ENCODE assay signal across 35 mouse cellular contexts in the genomic region with DNA sequence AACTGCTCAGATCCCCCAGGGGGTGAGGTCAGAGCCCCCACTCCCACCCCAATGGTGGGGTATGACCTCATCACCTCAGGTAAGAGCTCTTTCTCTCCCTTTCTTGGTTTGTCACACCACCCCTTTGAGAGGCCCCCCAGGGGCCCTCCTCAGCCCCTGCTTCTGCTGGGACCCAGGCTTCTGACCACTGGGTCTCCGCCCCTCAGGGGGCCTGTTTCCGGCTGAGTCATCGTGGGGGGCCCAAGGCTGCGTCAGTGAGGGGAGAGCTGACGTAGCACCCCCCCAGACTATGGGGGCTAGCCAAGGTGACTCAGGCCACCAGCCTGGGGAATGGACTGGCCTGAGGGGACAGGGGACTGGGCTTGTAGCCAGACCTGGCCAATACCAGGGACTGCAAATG. TPM values are rescaled to one million over a fixed set of nuclear protein-coding genes. Genes with fewer than 3 reads are reported as not detected.
DNase-seq lines count a peak whose midpoint lies in the region; ATAC-seq and TF ChIP-seq lines count a peak whose summit lies in the region.
"Had no signal": no experiment of that assay in that cellular context is flagged by ENCODE, and none has a peak within 500 bp of the region (broad histone marks: within the 10 kb centered on the region; RNA-seq: fewer than 3 reads in every experiment).

No protein-coding gene starts in this region.

- 8% methylated on average over 5 of the region's 5 CpGs for WGBS in liver, embryonic 12.5 days (ENCODE audit: insufficient replicate concordance)
- 17% methylated on average over 5 of the region's 5 CpGs for WGBS in liver, postnatal 0 days (ENCODE audit: insufficient replicate concordance)
- WGBS in forebrain, postnatal 0 days: 36% methylated on average over 5 of the region's 5 CpGs

- H3K27ac ChIP-seq in liver, embryonic 12.5 days: no peak overlapping the region
- no peak overlapping the region for H3K27ac ChIP-seq in liver, postnatal 0 days (ENCODE audit: low read depth)
- no peak overlapping the region for H3K27ac ChIP-seq in forebrain, postnatal 0 days (ENCODE audit: low read depth, low read length)
- H3K27ac ChIP-seq: embryonic facial prominence, embryonic 13.5 days; forebrain, embryonic 12.5 days; heart, embryonic 13.5 days; hindbrain, embryonic 14.5 days; layer of hippocampus, adult 2 months; stomach, embryonic 15.5 days had no signal

- DNase-seq in liver, postnatal 0 days: no peak
- peak; percentile 37 for DNase-seq in 3134 (ENCODE audit: extremely low read depth, insufficient read length, low spot score)
- peak; percentile 65 for DNase-seq in 416B (ENCODE audit: low read depth)
- DNase-seq in forebrain, postnatal 0 days: no peak
- DNase-seq: cerebellum, adult 11 months; cerebellum, postnatal 10 days; heart, adult 11 months; kidney, postnatal 25 days; lung, adult 18-20 months; lung, postnatal 10 days; right cerebral cortex, adult 18-20 months; thymus, postnatal 25 days had no signal

- H3K4me2 ChIP-seq in liver, embryonic 12.5 days: 0 out of 2 replicates have a peak overlapping the region, but pooled peaks have one; percentile 8
- no peak overlapping the region for H3K4me2 ChIP-seq in liver, postnatal 0 days (ENCODE audit: low read depth, low read length)
- H3K4me2 ChIP-seq in forebrain, postnatal 0 days (ENCODE audit: low read depth): no peak overlapping the region
- H3K4me2 ChIP-seq: embryonic facial prominence, embryonic 13.5 days; forebrain, embryonic 12.5 days; heart, embryonic 13.5 days; hindbrain, embryonic 14.5 days; stomach, embryonic 15.5 days had no signal

- no peak overlapping the region for H3K4me3 ChIP-seq in liver, embryonic 12.5 days
- H3K4me3 ChIP-seq in liver, postnatal 0 days (ENCODE audit: low read depth, low read length): no peak overlapping the region
- H3K4me3 ChIP-seq in forebrain, postnatal 0 days (ENCODE audit: low read depth, low read length): no peak overlapping the region
- H3K4me3 ChIP-seq: embryonic facial prominence, embryonic 13.5 days; erythroblast, embryonic 14.5 days; forebrain, embryonic 12.5 days; heart, embryonic 13.5 days; layer of hippocampus, adult 2 months; myocyte; stomach, embryonic 15.5 days had no signal

- no peaks in the 10 kb centered on the region for H3K9me3 ChIP-seq in liver, embryonic 12.5 days (replicated peaks)
- no peaks in the 10 kb centered on the region for H3K9me3 ChIP-seq in liver, postnatal 0 days (ENCODE audit: low read length)
- no peaks in the 10 kb centered on the region for H3K9me3 ChIP-seq in forebrain, postnatal 0 days (ENCODE audit: low read length)
- H3K9me3 ChIP-seq: embryonic facial prominence, embryonic 13.5 days; forebrain, embryonic 12.5 days; heart, embryonic 13.5 days; stomach, embryonic 15.5 days had no signal

- peaks cover 10% of the 10 kb centered on the region for H3K36me3 ChIP-seq in liver, embryonic 12.5 days
- H3K36me3 ChIP-seq in liver, postnatal 0 days (replicated peaks; ENCODE audit: insufficient read depth, low read length): 0 out of 2 replicates have a peak, but pooled peaks cover 4% of the 10 kb centered on the region
- no peaks in the 10 kb centered on the region for H3K36me3 ChIP-seq in forebrain, postnatal 0 days (ENCODE audit: insufficient read depth)
- H3K36me3 ChIP-seq: embryonic facial prominence, embryonic 13.5 days; forebrain, embryonic 12.5 days; heart, embryonic 13.5 days had no signal

- no peak for TF ChIP-seq EP300 in liver, postnatal 0 days (IDR thresholded peaks at IDR 0.05; ENCODE audit: low read depth)

- no peak for TF ChIP-seq CTCF in liver, postnatal 0 days (IDR thresholded peaks at IDR 0.05; ENCODE audit: low read depth)
- TF ChIP-seq CTCF in forebrain, postnatal 0 days (IDR thresholded peaks at IDR 0.05; ENCODE audit: low read depth): no peak

- no peak for ATAC-seq in liver, embryonic 12.5 days
- ATAC-seq in liver, postnatal 0 days: no peak
- peak; percentile 31 for ATAC-seq in granulocyte monocyte progenitor cell, adult 5-6 weeks (replicated peaks; ENCODE audit: poor library complexity, severe bottlenecking)
- ATAC-seq in megakaryocyte-erythroid progenitor cell, adult 5-6 weeks (replicated peaks; ENCODE audit: low FRiP score, low TSS enrichment, poor library complexity, severe bottlenecking): no peak
- ATAC-seq in forebrain, postnatal 0 days: no peak
- ATAC-seq: inflammation-experienced regulatory T-cells, adult 6 months; midbrain, embryonic 16.5 days; Patski had no signal

- peaks cover 80% of the 10 kb centered on the region for H3K27me3 ChIP-seq in liver, embryonic 12.5 days (replicated peaks)
- H3K27me3 ChIP-seq in liver, postnatal 0 days (ENCODE audit: insufficient read depth, low read length): peaks cover 51% of the 10 kb centered on the region
- peaks cover 38% of the 10 kb centered on the region for H3K27me3 ChIP-seq in forebrain, postnatal 0 days (ENCODE audit: insufficient read depth, low read length)
- H3K27me3 ChIP-seq: Patski had no signal

- H3K4me1 ChIP-seq in liver, embryonic 12.5 days: peaks cover 43% of the 10 kb centered on the region
- H3K4me1 ChIP-seq in liver, postnatal 0 days (ENCODE audit: insufficient read depth): peaks cover 9% of the 10 kb centered on the region
- H3K4me1 ChIP-seq in forebrain, postnatal 0 days (ENCODE audit: insufficient read depth): no peaks in the 10 kb centered on the region

- H3K9ac ChIP-seq in liver, embryonic 12.5 days: no peak overlapping the region
- H3K9ac ChIP-seq in liver, postnatal 0 days (replicated peaks): no peak overlapping the region
- H3K9ac ChIP-seq in forebrain, postnatal 0 days: no peak overlapping the region
- H3K9ac ChIP-seq: embryonic facial prominence, embryonic 13.5 days; forebrain, embryonic 12.5 days; heart, embryonic 13.5 days; hindbrain, embryonic 14.5 days; stomach, embryonic 15.5 days had no signal

RNA-seq across cellular contexts. Expression of gene Il11, which starts 2.7 kb away (rescaled TPM):
- 0.06 TPM in 1 of 2 replicates, not detected in the other for polyA plus RNA-seq in liver, embryonic 12.5 days (2016; fragmentation: Nextera tagmentation; extraction: Ambion mirVana)
- polyA plus RNA-seq in liver, postnatal 0 days (2015; fragmentation: Nextera tagmentation; extraction: Ambion mirVana): 0.07 TPM in 1 of 2 replicates, not detected in the other
- total RNA-seq in granulocyte monocyte progenitor cell, adult 5-6 weeks (2014; fragmentation: Nextera tagmentation): not detected in 2 replicates
- total RNA-seq in granulocyte monocyte progenitor cell, adult 5-6 weeks (2017): not detected in 2 replicates
- not detected in 2 replicates for total RNA-seq in megakaryocyte-erythroid progenitor cell, adult 5-6 weeks (2014; fragmentation: Nextera tagmentation)
- total RNA-seq in megakaryocyte-erythroid progenitor cell, adult 5-6 weeks (2017): 0.15 TPM in 1 of 2 replicates, not detected in the other
- 1.2 and 2.6 TPM in 2 replicates for total RNA-seq in forebrain, postnatal 0 days (2014; rRNA removed)
- 1.2 and 2.1 TPM in 2 replicates for polyA plus RNA-seq in forebrain, postnatal 0 days (2015; fragmentation: Nextera tagmentation; extraction: Ambion mirVana)
- total RNA-seq: gastrocnemius, adult 8-10 months; liver, adult 2 months had no signal
- polyA plus RNA-seq: embryonic facial prominence, embryonic 13.5 days; erythroblast, embryonic 14.5 days; heart, embryonic 13.5 days; inflammation-experienced regulatory T-cells, adult 6 months; kidney, embryonic 14.5 days; limb, embryonic 11.5 days had no signal

RNA-seq across cellular contexts. Expression of gene Tmem190, which starts 2.8 kb away (rescaled TPM):
- polyA plus RNA-seq in liver, embryonic 12.5 days (2016; fragmentation: Nextera tagmentation; extraction: Ambion mirVana): 0.46 TPM in 1 of 2 replicates, not detected in the other
- 0.34 TPM in 1 of 2 replicates, not detected in the other for polyA plus RNA-seq in liver, postnatal 0 days (2015; fragmentation: Nextera tagmentation; extraction: Ambion mirVana)
- total RNA-seq in granulocyte monocyte progenitor cell, adult 5-6 weeks (2014; fragmentation: Nextera tagmentation): not detected in 2 replicates
- not detected in 2 replicates for total RNA-seq in granulocyte monocyte progenitor cell, adult 5-6 weeks (2017)
- total RNA-seq in megakaryocyte-erythroid progenitor cell, adult 5-6 weeks (2014; fragmentation: Nextera tagmentation): not detected in 2 replicates
- not detected in 2 replicates for total RNA-seq in megakaryocyte-erythroid progenitor cell, adult 5-6 weeks (2017)
- total RNA-seq in forebrain, postnatal 0 days (2014; rRNA removed): not detected in 2 replicates
- not detected in 2 replicates for polyA plus RNA-seq in forebrain, postnatal 0 days (2015; fragmentation: Nextera tagmentation; extraction: Ambion mirVana)
- total RNA-seq: adrenal gland, adult 18-20 months; adrenal gland, postnatal 4 days; gastrocnemius, adult 8-10 months; heart, postnatal 25 days; layer of hippocampus, adult 2 months; layer of hippocampus, postnatal 25 days; liver, adult 2 months had no signal
- polyA plus RNA-seq: embryonic facial prominence, embryonic 13.5 days; erythroblast, embryonic 14.5 days; forebrain, embryonic 12.5 days; heart, embryonic 13.5 days; hindbrain, embryonic 14.5 days; inflammation-experienced regulatory T-cells, adult 6 months; kidney, embryonic 14.5 days; liver, adult 2 months; myocyte had no signal

RNA-seq across cellular contexts. Expression of gene Fam71e2, which starts 8.8 kb away (rescaled TPM):
- polyA plus RNA-seq in liver, embryonic 12.5 days (2016; fragmentation: Nextera tagmentation; extraction: Ambion mirVana): not detected in 2 replicates
- polyA plus RNA-seq in liver, postnatal 0 days (2015; fragmentation: Nextera tagmentation; extraction: Ambion mirVana): not detected in 2 replicates
- not detected in 2 replicates for total RNA-seq in granulocyte monocyte progenitor cell, adult 5-6 weeks (2014; fragmentation: Nextera tagmentation)
- total RNA-seq in granulocyte monocyte progenitor cell, adult 5-6 weeks (2017): not detected in 2 replicates
- total RNA-seq in megakaryocyte-erythroid progenitor cell, adult 5-6 weeks (2014; fragmentation: Nextera tagmentation): not detected in 2 replicates
- total RNA-seq in megakaryocyte-erythroid progenitor cell, adult 5-6 weeks (2017): not detected in 2 replicates
- total RNA-seq in forebrain, postnatal 0 days (2014; rRNA removed): not detected in 2 replicates
- polyA plus RNA-seq in forebrain, postnatal 0 days (2015; fragmentation: Nextera tagmentation; extraction: Ambion mirVana): not detected in 2 replicates
- total RNA-seq: adrenal gland, adult 18-20 months; adrenal gland, postnatal 4 days; gastrocnemius, adult 8-10 months; heart, postnatal 25 days; layer of hippocampus, adult 2 months; layer of hippocampus, postnatal 25 days; liver, adult 2 months had no signal
- polyA plus RNA-seq: embryonic facial prominence, embryonic 13.5 days; erythroblast, embryonic 14.5 days; forebrain, embryonic 12.5 days; heart, embryonic 13.5 days; hindbrain, embryonic 14.5 days; inflammation-experienced regulatory T-cells, adult 6 months; kidney, embryonic 14.5 days; limb, embryonic 11.5 days; liver, adult 2 months; midbrain, embryonic 16.5 days; myocyte; neural tube, embryonic 14.5 days; Patski; stomach, embryonic 15.5 days had no signal

RNA-seq across cellular contexts. Expression of gene Tmem238, which starts 9.5 kb away (rescaled TPM):
- polyA plus RNA-seq in liver, embryonic 12.5 days (2016; fragmentation: Nextera tagmentation; extraction: Ambion mirVana): 18.9 and 19.2 TPM in 2 replicates
- polyA plus RNA-seq in liver, postnatal 0 days (2015; fragmentation: Nextera tagmentation; extraction: Ambion mirVana): 23.6 and 24.2 TPM in 2 replicates
- 3.2 and 6.2 TPM in 2 replicates for total RNA-seq in granulocyte monocyte progenitor cell, adult 5-6 weeks (2014; fragmentation: Nextera tagmentation)
- 4.6 and 7.6 TPM in 2 replicates for total RNA-seq in granulocyte monocyte progenitor cell, adult 5-6 weeks (2017)
- total RNA-seq in megakaryocyte-erythroid progenitor cell, adult 5-6 weeks (2014; fragmentation: Nextera tagmentation): 15.1 and 17.8 TPM in 2 replicates
- 21.3 and 26.1 TPM in 2 replicates for total RNA-seq in megakaryocyte-erythroid progenitor cell, adult 5-6 weeks (2017)
- total RNA-seq in forebrain, postnatal 0 days (2014; rRNA removed): 7.3 and 10.1 TPM in 2 replicates
- 13.3 and 15.0 TPM in 2 replicates for polyA plus RNA-seq in forebrain, postnatal 0 days (2015; fragmentation: Nextera tagmentation; extraction: Ambion mirVana)

RNA-seq across cellular contexts. Expression of gene Rpl28, which starts 12.8 kb away (rescaled TPM):
- polyA plus RNA-seq in liver, embryonic 12.5 days (2016; fragmentation: Nextera tagmentation; extraction: Ambion mirVana): 397 and 413 TPM in 2 replicates
- 280 and 288 TPM in 2 replicates for polyA plus RNA-seq in liver, postnatal 0 days (2015; fragmentation: Nextera tagmentation; extraction: Ambion mirVana)
- total RNA-seq in granulocyte monocyte progenitor cell, adult 5-6 weeks (2014; fragmentation: Nextera tagmentation): 1,827 and 2,944 TPM in 2 replicates
- 828 and 1,139 TPM in 2 replicates for total RNA-seq in granulocyte monocyte progenitor cell, adult 5-6 weeks (2017)
- total RNA-seq in megakaryocyte-erythroid progenitor cell, adult 5-6 weeks (2014; fragmentation: Nextera tagmentation): 3,204 and 3,219 TPM in 2 replicates
- 676 and 1,069 TPM in 2 replicates for total RNA-seq in megakaryocyte-erythroid progenitor cell, adult 5-6 weeks (2017)
- 161 and 191 TPM in 2 replicates for total RNA-seq in forebrain, postnatal 0 days (2014; rRNA removed)
- 313 and 332 TPM in 2 replicates for polyA plus RNA-seq in forebrain, postnatal 0 days (2015; fragmentation: Nextera tagmentation; extraction: Ambion mirVana)

Comparison
In these comparisons a context has a peak if more than half of its experiments do, and no peak if none do; other contexts are left out.
1. DNase-seq: peak in 3134 (single experiment) and 416B (single experiment); none in liver, postnatal 0 days (single experiment) and forebrain, postnatal 0 days (single experiment).